Mouse (Mus musculus) stomach, embryonic 14.5 days (tissue): Measurements from ENCODE around the gene Snrpf. TPM values are rescaled to one million over a fixed set of nuclear protein-coding genes. Genes with fewer than 3 reads are reported as not detected.

Experiments
- ATAC-seq: fragments of 200-750 bp; cut with Nextera tagmentation; 2 replicates; pipeline ENCODE4 v1.8.0; 2017; ENCODE audit warnings: low read depth, moderate TSS enrichment; ENCODE audit not compliant: insufficient number of reproducible peaks, insufficient read depth, low FRiP score
- H3K27ac ChIP-seq: fragments of 300-500 bp; sonication (generic); 2 replicates; pipeline ENCODE4 v1.5.1; 2014; ENCODE audit warnings: mild to moderate bottlenecking, low read length, moderate library complexity, mixed read lengths
- H3K27me3 ChIP-seq: fragments of 300-500 bp; sonication (generic); 2 replicates; pipeline ENCODE4 v1.6.1; 2014; ENCODE audit warnings: low read length, control low read depth, mixed read lengths; ENCODE audit not compliant: control insufficient read depth, insufficient read depth
- H3K36me3 ChIP-seq: fragments of 300-500 bp; sonication (generic); 2 replicates; pipeline ENCODE4 v1.6.1; 2014; ENCODE audit warnings: mild to moderate bottlenecking, control low read depth, low read length, moderate library complexity, mixed read lengths; ENCODE audit not compliant: control insufficient read depth, insufficient read depth
- H3K4me1 ChIP-seq: fragments of 300-500 bp; sonication (generic); 2 replicates; pipeline ENCODE4 v1.6.1; 2014; ENCODE audit warnings: low read length, control low read depth, mixed read lengths; ENCODE audit not compliant: control insufficient read depth, insufficient read depth
- H3K4me2 ChIP-seq: fragments of 300-500 bp; sonication (generic); replicated peaks from 2 replicates; pipeline ENCODE4 v1.6.1; 2014; ENCODE audit warnings: low read depth, low read length, control low read depth
- H3K4me3 ChIP-seq: fragments of 300-500 bp; sonication (generic); 2 replicates; pipeline ENCODE4 v1.5.1; 2014; ENCODE audit warnings: low read depth, low read length, control low read depth
- H3K9ac ChIP-seq: fragments of 300-500 bp; sonication (generic); replicated peaks from 2 replicates; pipeline ENCODE4 v1.6.1; 2014; ENCODE audit warnings: low read depth, mild to moderate bottlenecking, control low read depth, low read length, moderate library complexity, mixed read lengths
- H3K9me3 ChIP-seq: fragments of 300-500 bp; sonication (generic); 2 replicates; pipeline ENCODE4 v1.6.1; 2016; ENCODE audit warnings: low read depth, low read length, control low read depth; ENCODE audit not compliant: control insufficient read depth
- WGBS: fragments of 180-500 bp; shearing (Covaris S2); extraction: QIAGEN DNeasy Blood & Tissue Kit; methylation state at CpG from one replicate; pipeline ENCODE4 v1.1.7; 2014; 5-methylcytosine and 5-hydroxymethylcytosine counted together
- polyA plus RNA-seq: library from polyadenylated mRNA; unstranded; fragments of >200 nt; fragmentation: Nextera tagmentation; extraction: Ambion mirVana; gene quantifications from 2 replicates; pipeline ENCODE4 v1.2.1, GENCODE M21; 2014

The Snrpf gene
- polyA plus RNA-seq, 1 experiment from 2014 or later = 146 TPM

DNA sequence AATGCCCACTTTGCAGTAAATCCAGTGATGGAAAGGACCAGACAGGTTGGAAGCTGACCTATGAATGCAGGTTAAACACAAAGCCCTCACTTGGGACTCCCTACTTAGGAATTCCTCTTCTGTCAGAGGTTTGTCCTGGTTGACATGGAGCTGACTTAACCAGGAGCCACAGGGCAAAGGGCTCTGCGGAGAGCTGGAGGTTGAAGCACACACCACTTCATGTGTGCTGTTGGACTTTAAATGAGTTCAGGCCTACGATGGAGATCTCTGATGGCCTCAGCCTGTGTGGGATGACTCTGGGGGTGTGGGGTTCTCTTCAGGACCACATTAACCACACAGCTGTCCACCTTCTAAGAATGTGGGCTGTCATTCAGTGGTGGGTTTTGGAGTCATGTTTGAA lies 51.2 kb downstream of the Snrpf start:
- Histone ChIP-seq H3K4me2 (no peak overlapping the region), H3K9ac (no peak overlapping the region), H3K4me3 (no peak overlapping the region), H3K4me1 (0 out of 2 replicates have a peak, but pooled peaks cover 4% of the 10 kb centered on the region), H3K36me3 (no peaks in the 10 kb centered on the region), H3K9me3 (no peaks in the 10 kb centered on the region), H3K27ac (no peak overlapping the region), H3K27me3 (no peaks in the 10 kb centered on the region)
- no peak for ATAC-seq
- WGBS = 84% methylated on average over 2 of the region's 2 CpGs

Other genes starting within 250 kb of the Snrpf start
- 212 and 220 TPM in 2 replicates for gene Lta4h, start 136.3 kb downstream of the Snrpf start, polyA plus RNA-seq
- gene Hal, start 100.9 kb downstream of the Snrpf start, polyA plus RNA-seq = 2.1 and 2.3 TPM in 2 replicates
- 0.77 and 0.94 TPM in 2 replicates for gene Amdhd1, start 49.7 kb downstream of the Snrpf start, polyA plus RNA-seq
- 0.80 and 2.6 TPM in 2 replicates for gene Ccdc38, start 49.1 kb downstream of the Snrpf start, polyA plus RNA-seq
- 0.35 and 0.62 TPM in 2 replicates for gene Ntn4, start 51.0 kb upstream of the Snrpf start, polyA plus RNA-seq
- 0.27 and 0.61 TPM in 2 replicates for gene Usp44, start 241.8 kb upstream of the Snrpf start, polyA plus RNA-seq